Mouse (Mus musculus) spleen, postnatal 4 days (tissue): ENCODE data around the gene Jazf1.

Experiments
- DNase-seq, 2 experiments: peaks; one replicate each; pipeline ENCODE4 v3.0.0; 2022; ENCODE audit warnings: low spot score in 2 of 2

Gene Jazf1

GRCm38 (mm10) chr6:53067989-53068874, at the start of gene Jazf1:
Gene Jazf1, minus strand, starts transcription at chr6:53068631.
- DNase-seq, result peak; percentile 28 to 67

GRCm38 (mm10) chr6:53117855-53118254, 49.4 kb upstream of the Jazf1 start:
- DNase-seq, result no peak

GRCm38 (mm10) chr6:53086879-53087278, 18.4 kb upstream of the Jazf1 start:
- no peak for DNase-seq

- DNase-seq, result no peak
Measured at GRCm38 (mm10) chr6:53081241-53081640, 12.8 kb upstream of the Jazf1 start.

- no peak for DNase-seq
Measured at GRCm38 (mm10) chr6:53078671-53079070, 10.2 kb upstream of the Jazf1 start.

- no peak for DNase-seq
Measured at GRCm38 (mm10) chr6:53071732-53072131, 3.3 kb upstream of the Jazf1 start.

GRCm38 (mm10) chr6:53069976-53070575, 1.6 kb upstream of the Jazf1 start:
- DNase-seq, result no peak

GRCm38 (mm10) chr6:53068875-53069178, 396 bp upstream of the Jazf1 start:
- no peak for DNase-seq

- no peak for DNase-seq
Measured at GRCm38 (mm10) chr6:53067446-53067988, 914 bp downstream of the Jazf1 start.

- DNase-seq, result no peak
Measured at GRCm38 (mm10) chr6:53066978-53067377, 1.5 kb downstream of the Jazf1 start.

- DNase-seq, result no peak
Measured at GRCm38 (mm10) chr6:53064070-53064469, 4.4 kb downstream of the Jazf1 start.

GRCm38 (mm10) chr6:53054909-53055308, 13.5 kb downstream of the Jazf1 start:
- no peak for DNase-seq

- no peak for DNase-seq
Measured at GRCm38 (mm10) chr6:53045501-53045900, 22.9 kb downstream of the Jazf1 start.

- no peak for DNase-seq
Measured at GRCm38 (mm10) chr6:53038176-53038575, 30.3 kb downstream of the Jazf1 start.

GRCm38 (mm10) chr6:53034362-53035011, 33.9 kb downstream of the Jazf1 start:
- DNase-seq, result no peak

GRCm38 (mm10) chr6:53032730-53033484, 35.5 kb downstream of the Jazf1 start:
- DNase-seq, result no peak

- DNase-seq, result no peak
Measured at GRCm38 (mm10) chr6:53022069-53022468, 46.4 kb downstream of the Jazf1 start.

GRCm38 (mm10) chr6:53021081-53021480, 47.4 kb downstream of the Jazf1 start:
- no peak for DNase-seq

GRCm38 (mm10) chr6:53017357-53018205, 50.9 kb downstream of the Jazf1 start:
- DNase-seq, result no peak

- no peak for DNase-seq
Measured at GRCm38 (mm10) chr6:53014460-53015455, 53.7 kb downstream of the Jazf1 start.
